Mouse (Mus musculus) gastrocnemius, postnatal 4 days (tissue): Measurements from ENCODE around the gene Dnaaf5. TPM values are rescaled to one million over a fixed set of nuclear protein-coding genes. Genes with fewer than 3 reads are reported as not detected.

Experiments used
- DNase-seq, 2 experiments: peaks; one replicate each; pipeline ENCODE4 v3.0.0; 2021 to 2022; ENCODE audit warnings: low spot score in 2 of 2, mixed read lengths in 2 of 2
- total RNA-seq, 2 experiments: library from RNA; stranded (reverse); gene quantifications; 2 replicates each; pipeline ENCODE4 v1.2.3; 2021

Dnaaf5 gene
- total RNA-seq, 2 experiments from 2014 or later: 10.3 to 10.4 TPM

DNA sequence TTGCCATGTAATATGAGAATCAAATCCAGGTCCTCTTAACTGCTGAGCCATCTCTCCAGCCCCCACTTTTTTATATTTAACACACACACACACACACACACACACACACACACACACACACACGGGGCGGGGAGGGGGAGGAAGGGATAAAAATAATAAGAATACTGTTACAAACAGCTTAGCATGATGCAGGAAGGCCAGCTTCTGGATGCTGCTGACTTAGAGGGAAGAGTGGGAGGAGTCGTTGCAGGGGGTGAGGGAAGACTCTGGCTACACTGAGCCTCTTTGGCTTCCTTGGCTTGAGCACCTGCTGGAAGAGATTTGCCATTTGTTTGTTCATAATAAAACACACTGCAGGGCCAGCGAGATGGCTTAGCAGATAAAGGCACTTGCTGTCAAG, 34.9 kb downstream of the Dnaaf5 start:
- DNase-seq: no peak

DNA sequence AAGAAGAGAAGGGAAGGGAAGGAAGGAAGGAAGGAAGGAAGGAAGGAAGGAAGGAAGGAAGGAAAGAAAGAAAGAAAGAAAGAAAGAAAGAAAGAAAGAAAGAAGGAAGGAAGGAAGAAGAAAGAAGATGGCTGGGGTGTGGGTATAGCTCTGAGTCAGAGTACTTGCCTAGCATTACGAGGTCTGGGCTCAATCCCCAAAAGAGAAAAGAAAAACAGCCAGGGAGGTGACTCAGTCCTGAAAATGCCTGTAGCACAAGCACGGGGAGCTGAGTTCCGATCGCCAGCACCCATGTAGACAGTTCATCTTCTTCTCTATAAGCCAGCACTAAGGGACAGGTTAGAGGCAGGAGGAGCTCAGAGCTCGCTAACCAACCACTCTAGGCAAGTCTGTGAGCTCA, 39.7 kb downstream of the Dnaaf5 start:
- no peak for DNase-seq

DNA sequence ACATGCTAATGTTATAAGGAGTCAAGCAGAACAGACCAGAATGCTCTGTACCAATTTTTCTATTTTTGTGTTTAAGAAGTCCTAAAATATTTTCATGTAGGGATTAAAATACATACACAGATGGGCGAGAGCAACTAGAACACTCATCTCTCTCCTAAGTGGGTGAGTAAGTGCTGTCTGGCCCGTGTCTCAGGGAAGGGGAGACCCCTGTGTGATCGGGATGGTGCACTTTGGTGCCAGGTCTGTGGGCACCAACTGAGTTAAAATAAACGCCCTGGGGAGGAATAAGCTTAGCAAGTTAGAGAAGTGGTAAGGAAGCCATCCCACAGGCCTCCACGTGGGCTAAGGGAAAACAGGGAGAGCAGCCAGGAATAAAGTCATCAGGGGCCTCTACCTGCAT, 40.9 kb downstream of the Dnaaf5 start:
- DNase-seq: no peak

DNA sequence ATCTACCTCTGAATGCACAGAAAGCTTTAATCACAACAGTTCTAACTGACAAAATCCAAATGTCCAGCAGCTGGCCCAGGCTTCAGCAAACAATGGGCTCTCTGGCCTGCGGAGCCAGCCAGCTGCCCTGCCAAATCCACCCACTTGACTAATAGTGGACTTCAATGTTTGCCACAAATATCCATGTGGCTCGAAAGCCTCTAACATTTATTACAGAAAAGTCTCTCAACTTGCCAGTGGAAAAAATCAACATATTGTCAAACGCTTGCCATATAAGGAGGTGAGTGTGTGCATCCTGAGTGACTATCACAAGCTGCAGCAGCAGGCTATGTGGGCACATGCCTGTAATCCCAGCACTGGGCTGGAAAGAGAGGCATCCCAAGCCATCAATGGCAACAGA, 48.8 kb downstream of the Dnaaf5 start:
- DNase-seq: no peak

DNA sequence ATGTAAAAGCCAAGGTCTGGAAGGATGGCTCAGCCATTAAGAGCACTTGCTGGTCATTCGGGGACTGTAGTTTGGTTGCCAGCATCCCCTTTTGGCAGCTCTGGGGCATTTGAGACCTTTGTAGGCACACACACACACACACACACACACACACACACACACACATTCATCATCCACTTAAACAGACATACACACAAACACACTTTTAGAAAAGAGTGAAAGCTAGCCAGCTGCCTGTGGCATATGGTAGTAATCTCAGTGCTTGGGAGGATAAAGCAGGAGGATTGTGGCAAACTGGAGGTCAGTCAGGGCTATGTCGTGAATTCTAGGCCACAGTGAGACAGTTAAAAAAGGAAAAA, 49.6 kb downstream of the Dnaaf5 start:
- DNase-seq: no peak

DNA sequence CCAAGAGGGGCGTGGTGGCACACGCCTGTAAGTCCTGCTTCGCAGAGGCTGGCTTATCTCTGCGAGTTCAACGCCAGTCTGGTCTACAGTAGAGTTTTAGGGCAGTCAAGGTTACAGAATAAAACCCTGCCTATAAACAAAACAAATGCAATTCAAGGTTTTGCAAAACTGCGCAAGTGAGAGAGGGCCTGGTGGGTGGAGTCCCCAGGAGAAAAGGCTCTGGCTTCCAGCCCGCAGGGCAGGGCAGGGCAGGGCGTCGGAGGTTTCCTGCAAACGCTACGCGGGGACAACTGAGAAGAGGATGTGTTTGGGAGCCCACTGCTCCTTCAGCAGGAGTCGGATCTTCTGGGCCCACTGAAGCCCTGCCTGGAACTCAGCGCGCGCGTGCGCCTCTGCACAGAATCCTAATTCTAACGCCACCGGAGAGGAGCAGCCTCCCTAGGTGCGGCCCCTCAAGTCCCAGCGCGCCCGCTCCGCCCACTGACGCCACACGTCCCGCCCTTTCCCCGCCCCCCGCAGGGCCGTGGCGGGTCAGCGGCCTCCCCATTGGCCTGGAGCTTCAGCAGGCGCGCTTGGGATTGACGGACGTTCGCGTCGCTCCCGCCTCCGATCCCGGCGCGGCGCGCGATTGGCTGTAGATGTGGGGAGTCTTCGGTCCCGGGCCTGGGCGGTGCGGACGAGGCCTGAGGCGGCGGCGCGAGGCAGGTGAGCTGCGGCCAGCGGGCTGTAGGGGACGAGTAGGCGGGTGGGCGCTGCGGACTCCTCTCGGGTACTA, 50.2 kb downstream of the Dnaaf5 start, which contains the start of gene Sun1:
Gene Sun1, plus strand, starts transcription at position 643 of the 775 bp plus-strand sequence.
- DNase-seq: peak; percentile 95 to 98

DNA sequence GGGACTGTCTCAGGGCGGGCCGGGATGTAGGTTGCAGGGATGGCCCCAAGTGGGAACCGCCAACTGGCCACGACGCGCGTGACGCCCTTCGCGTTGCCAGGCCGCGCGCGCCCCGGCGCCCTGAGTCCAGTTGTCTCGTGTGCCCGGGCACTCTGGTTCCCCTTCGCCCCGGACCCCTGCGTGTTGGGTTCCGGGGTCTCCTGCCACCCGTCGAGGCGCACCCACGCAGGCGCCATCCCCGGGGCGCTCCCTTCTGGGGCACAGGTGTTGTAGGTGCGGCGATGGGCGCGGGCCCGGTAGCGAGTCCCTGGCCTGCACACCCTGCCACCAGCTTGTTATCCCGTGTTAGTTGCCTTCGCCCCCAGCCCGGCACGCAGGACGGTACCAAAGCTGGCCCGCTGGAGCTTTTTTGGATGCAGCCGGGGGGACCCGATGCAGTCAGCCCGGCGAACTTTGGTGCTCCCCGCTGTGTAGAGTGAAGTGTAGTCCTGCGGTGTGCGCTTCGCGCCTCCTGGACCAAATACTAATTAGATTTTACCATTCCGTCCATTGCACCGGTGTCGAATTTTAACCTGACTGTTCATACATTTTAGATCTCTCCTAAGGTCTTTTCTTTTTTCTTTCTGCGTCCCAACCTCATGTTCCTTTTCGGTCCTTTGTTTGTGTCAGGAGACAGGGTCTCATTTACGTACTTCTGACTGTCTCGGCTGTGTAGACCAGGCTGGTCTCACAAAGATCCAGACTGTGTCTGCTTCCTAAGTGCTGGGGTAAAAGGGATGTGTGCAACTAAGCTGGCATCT, 50.9 kb downstream of the Dnaaf5 start:
- DNase-seq: peak in 1 of 2 experiments; percentile 41

DNA sequence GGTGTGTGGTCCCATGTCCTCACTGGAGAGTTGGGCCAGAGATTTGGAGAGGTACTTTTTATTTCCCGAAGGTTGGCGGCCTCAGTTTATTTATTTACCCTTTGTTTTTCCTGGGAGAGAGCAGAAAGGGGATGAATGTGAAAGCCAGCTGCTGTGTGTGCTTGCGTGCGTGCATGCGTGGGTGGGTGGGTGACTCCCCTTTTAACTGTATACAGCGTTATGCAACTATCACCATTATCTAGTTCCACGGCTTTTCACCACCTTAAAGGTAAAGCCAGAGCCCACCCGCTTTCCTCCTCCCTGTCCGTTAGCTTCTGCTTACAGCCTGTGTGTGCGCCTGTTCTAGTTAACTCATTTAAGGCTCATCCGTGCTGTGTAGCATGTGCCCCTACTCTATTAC, 52.1 kb downstream of the Dnaaf5 start:
- DNase-seq: no peak

DNA sequence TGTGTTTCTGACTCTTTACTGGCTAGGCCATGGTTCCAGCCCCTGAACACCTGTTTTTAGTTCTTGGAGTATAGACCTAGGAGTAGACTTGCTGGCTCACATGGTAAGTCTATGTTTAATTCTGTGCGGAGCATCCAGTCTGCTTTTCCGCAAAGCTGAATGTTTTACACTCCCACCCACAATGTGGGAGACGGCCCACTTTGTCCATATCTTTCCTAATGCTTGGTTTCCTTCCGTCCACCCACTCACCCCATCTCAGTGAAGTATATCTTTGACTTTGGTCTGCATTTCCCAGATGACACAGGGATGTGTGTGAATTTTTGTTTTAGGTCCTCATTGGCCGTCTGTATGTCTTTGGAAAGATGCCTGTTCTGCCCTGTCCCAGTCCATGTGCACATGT, 53.3 kb downstream of the Dnaaf5 start:
- DNase-seq: no peak

DNA sequence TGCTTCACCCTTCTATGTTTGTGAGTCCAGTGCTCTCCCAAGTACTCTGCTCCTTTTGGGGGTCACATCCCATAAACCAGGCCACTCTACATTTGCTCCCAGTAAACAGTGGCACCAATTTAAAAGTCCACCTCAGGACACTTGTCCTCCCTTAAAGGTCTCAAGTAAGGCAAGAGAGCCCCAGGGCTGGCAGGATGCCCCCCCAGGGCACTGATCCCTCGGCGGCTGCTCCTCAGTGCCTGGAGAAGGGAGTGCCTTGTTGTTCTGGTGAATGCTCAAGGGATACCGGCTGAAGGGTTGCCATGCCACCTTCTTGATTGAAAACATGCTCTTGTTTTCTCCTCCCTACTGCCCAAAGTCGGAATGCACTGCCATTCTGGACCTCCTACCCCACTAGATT, 56.1 kb downstream of the Dnaaf5 start:
- DNase-seq: no peak

DNA sequence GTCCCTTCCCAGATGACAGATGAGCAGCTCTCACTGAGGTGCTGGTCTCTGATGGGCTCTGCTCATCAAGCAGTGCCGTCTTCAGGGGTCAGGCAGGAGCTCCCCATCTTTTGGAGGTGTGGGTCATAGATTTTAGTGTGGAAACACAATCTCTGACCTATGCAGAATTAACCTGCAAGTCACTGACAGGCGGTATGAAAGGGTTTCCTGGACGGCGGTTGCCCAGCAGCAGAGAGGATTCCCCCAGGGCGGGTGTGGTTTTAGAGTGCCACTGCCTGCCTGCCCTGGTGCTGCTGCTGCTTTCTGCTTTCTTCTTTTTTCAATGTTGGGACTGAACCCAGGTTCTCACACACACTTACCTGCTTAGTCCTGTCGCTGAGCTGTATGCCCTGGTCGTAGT, 56.5 kb downstream of the Dnaaf5 start:
- no peak for DNase-seq

DNA sequence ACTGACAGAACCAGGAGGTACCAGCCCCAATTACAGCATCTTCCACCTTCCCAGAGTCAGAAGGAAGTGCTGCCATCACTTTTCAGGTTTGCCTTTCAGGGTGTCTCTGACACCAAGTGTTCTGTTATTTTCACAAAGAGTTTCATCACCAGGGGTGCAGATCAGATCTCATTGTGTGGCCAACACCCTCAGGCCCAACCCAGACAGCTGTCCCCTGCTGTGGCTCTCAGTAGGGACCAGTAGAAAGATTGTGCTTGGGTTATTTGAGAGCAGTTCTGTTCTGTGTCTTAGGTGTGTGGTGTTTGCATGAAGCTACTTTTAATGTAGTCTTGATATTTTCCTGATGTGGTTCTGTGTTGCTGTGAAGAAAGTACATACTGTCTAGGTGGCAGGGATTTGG, 58.2 kb downstream of the Dnaaf5 start:
- DNase-seq: no peak

DNA sequence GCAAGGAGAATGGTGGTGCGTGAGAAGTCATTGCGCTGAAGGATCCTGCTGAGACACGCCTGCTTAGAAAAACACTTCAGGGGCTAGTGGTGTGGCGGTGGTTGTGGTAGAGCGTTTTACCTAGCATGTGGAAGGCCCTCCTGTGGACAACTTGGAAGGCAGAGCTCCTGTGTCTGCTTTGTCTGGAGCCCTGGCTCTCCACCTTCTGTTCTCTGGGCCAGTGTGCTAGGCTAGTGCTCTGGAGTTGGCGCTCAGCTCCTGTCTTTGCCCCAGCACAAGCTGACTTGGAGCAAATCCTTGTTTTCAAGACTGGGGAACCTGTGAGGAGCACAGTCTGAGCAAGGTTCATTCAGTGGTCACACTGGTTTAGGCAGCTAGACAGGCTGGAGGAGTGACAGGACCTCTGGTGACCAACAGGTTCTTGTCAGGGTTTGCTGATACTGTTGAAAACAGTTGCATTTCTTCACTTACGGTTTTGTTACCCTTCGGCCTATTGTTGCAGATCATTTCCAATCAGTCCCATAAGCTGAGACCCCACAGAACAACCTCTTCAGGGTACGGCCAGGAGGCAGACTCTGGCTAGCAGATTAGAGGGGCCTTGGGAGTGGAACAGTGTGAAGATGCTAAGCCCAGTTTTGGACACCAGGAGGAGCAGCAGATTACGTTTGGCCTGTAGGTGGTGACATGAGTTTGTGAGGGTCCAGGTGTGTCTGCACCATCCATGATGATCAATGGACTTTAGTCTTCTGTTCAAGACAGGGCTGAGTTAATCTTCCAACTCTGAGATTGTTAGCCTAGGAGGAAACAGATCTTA, 59.1 kb downstream of the Dnaaf5 start:
- DNase-seq: no peak

DNA sequence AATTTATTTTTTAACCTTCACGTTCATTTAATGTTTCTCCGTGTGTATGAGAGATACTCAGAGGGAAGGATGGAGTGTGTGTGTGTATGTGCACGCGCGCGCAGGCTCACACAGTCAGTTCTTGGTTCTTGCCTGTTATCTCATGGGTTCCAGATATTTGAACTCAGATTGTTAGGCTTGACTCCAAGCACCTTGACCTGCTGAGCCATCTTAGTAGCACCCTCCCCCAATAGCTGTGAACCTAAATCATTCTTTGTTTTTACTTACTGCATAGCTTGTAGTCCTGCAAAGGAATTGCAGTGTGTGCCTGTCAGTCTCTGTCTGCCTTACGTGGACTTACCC, 59.6 kb downstream of the Dnaaf5 start:
- DNase-seq: no peak

DNA sequence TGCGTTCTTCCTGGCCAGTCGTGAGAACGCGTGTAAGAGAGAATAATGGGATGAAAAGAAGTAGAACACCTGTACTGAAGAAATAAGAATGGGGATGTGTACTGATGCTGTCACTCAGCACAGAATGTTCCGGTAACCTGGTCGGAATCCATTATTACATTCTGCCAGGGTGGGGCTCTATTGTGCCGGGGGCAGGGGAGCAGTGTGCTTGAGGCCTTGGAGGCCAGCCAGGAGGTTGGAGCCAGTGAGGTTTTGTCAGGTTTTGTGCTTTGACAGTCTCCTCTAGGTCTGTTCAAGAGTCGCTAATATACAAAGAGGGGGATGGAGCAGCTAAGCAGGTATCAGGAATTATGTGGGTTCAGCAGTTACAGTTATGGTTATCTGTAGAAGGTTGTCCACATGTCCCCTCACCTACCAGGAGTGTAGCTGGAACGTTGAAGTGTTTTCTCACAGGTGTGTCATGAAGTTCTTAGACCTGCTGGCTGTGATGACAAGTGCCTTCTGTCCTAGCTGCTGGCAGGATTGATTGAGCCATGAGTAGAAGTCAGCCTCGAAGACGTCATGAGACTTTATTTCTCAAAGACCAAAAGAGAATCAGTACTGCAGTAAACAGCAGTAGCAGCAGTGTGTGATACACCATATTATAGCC, 61.8 kb downstream of the Dnaaf5 start:
- no peak for DNase-seq

DNA sequence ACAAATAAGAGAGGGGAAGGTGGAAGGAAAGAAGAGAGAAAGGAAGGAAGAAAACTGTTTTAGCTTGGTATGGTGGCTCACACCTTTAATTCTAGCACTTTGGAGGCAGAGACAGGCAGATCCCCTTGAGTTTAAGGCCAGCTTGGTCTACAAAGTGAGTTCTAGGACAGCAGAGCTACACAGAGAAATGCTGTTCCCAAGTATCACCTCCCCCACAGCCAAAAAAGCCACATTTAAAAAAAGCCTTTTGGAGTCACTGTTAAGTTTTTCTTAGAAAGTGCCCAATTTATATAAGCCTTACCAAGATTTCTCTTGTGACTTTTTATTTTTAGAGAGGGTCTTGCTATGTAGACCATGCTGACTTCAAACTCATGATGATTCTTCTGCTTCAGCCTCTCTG, 64.3 kb downstream of the Dnaaf5 start:
- no peak for DNase-seq

DNA sequence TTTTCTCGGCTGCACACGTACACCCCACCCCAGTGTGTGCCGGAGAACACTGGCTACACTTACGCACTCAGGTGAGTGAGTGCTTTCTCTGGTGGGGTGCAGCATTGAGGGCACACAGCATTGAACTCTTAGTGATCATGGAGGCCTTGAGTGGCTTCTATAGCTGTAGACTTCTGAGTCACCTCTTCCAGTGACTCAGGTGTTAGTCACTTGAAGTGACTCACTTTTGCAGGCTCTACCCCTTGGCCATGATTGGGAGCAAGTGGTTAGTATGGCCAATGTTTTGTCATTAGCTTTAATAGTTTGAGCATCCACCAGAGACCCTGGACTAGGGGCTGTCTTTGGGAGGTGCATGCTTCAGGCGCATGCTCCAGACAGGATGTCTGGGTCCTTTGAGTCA, 65.2 kb downstream of the Dnaaf5 start:
- DNase-seq: no peak

DNA sequence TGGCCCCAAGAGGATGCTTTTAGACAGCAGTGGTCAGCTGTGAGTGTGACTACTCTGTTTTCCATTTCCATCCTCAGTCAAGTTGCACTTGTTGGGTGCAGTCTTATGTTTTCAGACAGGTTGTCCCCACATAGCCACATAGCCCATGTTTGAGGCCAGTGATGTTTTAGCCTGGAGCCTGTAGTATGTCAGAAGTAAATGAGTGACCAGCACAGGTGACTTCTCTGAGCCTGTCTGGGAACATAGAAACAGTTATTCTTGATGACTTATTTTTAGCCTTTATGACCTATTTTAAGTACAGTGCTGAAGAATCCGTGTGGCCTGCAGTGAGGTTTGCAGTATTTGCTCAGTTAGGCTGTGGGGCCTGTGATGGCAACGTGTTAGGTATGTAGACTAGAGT, 66.1 kb downstream of the Dnaaf5 start:
- no peak for DNase-seq

DNA sequence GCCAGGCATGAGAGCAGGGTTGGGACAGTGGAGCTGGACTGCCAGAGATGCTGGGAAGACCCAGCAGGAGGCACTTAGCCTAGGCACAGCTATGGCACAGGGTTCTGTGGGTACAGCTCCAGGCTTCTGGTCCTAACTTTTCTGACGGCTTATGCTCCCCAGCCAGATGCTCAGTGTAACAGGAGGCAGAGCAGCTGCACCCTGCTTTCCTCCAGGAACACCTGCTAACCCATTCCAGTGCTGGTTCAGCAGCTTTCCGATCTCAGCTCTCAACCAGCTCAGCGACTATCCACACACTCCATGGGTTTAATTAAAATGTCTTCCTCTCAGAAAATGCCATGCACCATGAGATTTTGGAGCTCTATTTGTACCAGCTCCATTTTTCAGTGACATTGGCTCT, 66.8 kb downstream of the Dnaaf5 start:
- no peak for DNase-seq

DNA sequence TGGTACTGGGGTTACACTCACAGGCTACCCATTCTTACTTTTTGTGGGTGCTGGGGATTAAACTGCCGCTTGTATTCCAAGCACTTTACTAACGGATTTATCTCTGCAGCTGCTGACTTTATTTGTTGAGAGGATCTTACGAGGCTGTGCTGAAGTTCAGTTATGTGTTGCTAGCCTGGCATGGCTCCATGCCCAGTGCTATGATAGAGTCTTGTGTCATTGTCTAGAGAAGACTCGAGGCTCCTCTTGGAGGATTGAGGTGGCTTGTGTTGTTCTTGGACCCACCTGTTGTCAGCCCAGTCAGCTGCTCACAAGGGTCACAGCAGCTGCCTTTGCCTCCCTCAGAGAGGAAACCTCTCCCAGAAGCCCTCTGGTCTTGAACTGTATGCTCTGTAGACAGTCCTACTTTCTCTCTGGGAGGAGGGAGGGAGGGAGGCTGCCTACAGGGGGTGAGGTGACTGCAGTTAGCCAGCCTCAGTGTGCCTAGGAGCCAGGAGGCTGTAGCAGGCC, 70.0 kb downstream of the Dnaaf5 start:
- DNase-seq: no peak

DNA sequence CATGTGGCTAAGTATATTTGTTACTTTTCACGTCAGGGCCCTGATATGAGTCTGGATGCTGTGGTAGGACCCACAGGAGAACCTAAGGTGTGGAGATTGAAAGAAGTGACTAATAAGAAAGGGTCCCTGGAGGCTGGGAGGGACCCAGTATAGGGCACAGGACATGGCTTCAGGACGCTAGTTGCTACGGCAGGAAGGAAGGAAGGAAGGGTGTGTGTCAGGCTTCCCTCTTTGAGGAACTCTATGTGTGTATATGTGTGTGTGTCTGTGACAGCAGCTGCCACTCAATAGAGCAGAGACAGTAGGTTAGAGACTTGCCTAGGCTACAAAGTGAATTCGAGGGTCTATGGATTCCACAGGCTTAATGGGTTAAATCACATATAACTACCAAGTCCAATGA, 70.6 kb downstream of the Dnaaf5 start:
- DNase-seq: no peak
